In genomic region chr4:141458236-141458635, GRCm38 (mm10) we compare ENCODE assay signal across 9 mouse cellular contexts. TPM values are rescaled to one million over a fixed set of nuclear protein-coding genes. Genes with fewer than 3 reads are reported as not detected.
DNase-seq lines count a peak whose midpoint lies in the region; ATAC-seq lines count a peak whose summit lies in the region.
"Had no signal": no experiment of that assay in that cellular context is flagged by ENCODE, and none has a peak within 500 bp of the region (broad histone marks: within the 10 kb centered on the region; RNA-seq: fewer than 3 reads in every experiment).

No protein-coding gene starts in this region.

- WGBS in liver, embryonic 16.5 days (ENCODE audit: insufficient replicate concordance) = 51% methylated on average over 7 of the region's 7 CpGs
- WGBS in forebrain, embryonic 14.5 days = 11% methylated on average over 7 of the region's 7 CpGs
- WGBS in intestine, embryonic 15.5 days = 19% methylated on average over 7 of the region's 7 CpGs

- H3K4me3 ChIP-seq in liver, embryonic 16.5 days (ENCODE audit: low read depth, low read length) = no peak overlapping the region
- H3K4me3 ChIP-seq in forebrain, embryonic 14.5 days (ENCODE audit: low read depth, low read length) = no peak overlapping the region
- H3K4me3 ChIP-seq in intestine, embryonic 15.5 days (replicated peaks) = no peak overlapping the region
- H3K4me3 ChIP-seq: erythroblast, embryonic 14.5 days had no signal

- no peaks in the 10 kb centered on the region; the same call in 1 of the 2 replicates for H3K4me1 ChIP-seq in liver, embryonic 16.5 days (ENCODE audit: control insufficient read depth, low read depth, low read length)
- H3K4me1 ChIP-seq in forebrain, embryonic 14.5 days (ENCODE audit: control insufficient read depth, insufficient read depth, low read length) = peaks cover 5% of the 10 kb centered on the region
- peaks cover 20% of the 10 kb centered on the region for H3K4me1 ChIP-seq in intestine, embryonic 15.5 days (replicated peaks)

- no peak overlapping the region for H3K27ac ChIP-seq in liver, embryonic 16.5 days (ENCODE audit: low read length)
- H3K27ac ChIP-seq in forebrain, embryonic 14.5 days (ENCODE audit: low read depth, low read length) = peak overlapping the region; percentile 39; the same call in 1 of the 2 replicates
- no peak overlapping the region for H3K27ac ChIP-seq in intestine, embryonic 15.5 days

- DNase-seq in liver = no peak
- no peak for DNase-seq in forebrain, embryonic 14.5 days (ENCODE audit: low spot score)
- DNase-seq in skeletal muscle tissue, adult 2 months (ENCODE audit: low read depth, low spot score) = peak; percentile 89
- no peak for DNase-seq in right cerebral cortex, adult 18-20 months
- no peak for DNase-seq in thymus, postnatal 36 days

- 0 out of 2 replicates have a peak, but pooled peaks have one; percentile 21 for ATAC-seq in liver, embryonic 16.5 days (ENCODE audit: low read depth)
- ATAC-seq in forebrain, embryonic 14.5 days = no peak
- ATAC-seq in intestine, embryonic 15.5 days = peak; percentile 36
- no peak for ATAC-seq in frontal cortex, adult (ENCODE audit: low TSS enrichment)

- H3K36me3 ChIP-seq in liver, embryonic 16.5 days (ENCODE audit: control insufficient read depth, insufficient read depth) = no peaks in the 10 kb centered on the region
- H3K36me3 ChIP-seq in forebrain, embryonic 14.5 days (ENCODE audit: control insufficient read depth, insufficient read depth, low read length) = peaks cover 42% of the 10 kb centered on the region
- 0 out of 2 replicates have a peak, but pooled peaks cover 5% of the 10 kb centered on the region for H3K36me3 ChIP-seq in intestine, embryonic 15.5 days

- H3K9me3 ChIP-seq in liver, embryonic 16.5 days (replicated peaks; ENCODE audit: control insufficient read depth, low read length) = no peaks in the 10 kb centered on the region
- no peaks in the 10 kb centered on the region for H3K9me3 ChIP-seq in forebrain, embryonic 14.5 days (replicated peaks; ENCODE audit: control insufficient read depth, low read length)
- no peaks in the 10 kb centered on the region for H3K9me3 ChIP-seq in intestine, embryonic 15.5 days

- no peak overlapping the region for H3K4me2 ChIP-seq in liver, embryonic 16.5 days (ENCODE audit: low read depth, low read length)
- H3K4me2 ChIP-seq in forebrain, embryonic 14.5 days (ENCODE audit: low read length) = no peak overlapping the region
- no peak overlapping the region for H3K4me2 ChIP-seq in intestine, embryonic 15.5 days (replicated peaks)

- H3K9ac ChIP-seq in liver, embryonic 16.5 days (ENCODE audit: low read depth, low read length) = no peak overlapping the region
- peak overlapping the region; percentile 32; the same call in 1 of the 2 replicates for H3K9ac ChIP-seq in forebrain, embryonic 14.5 days (ENCODE audit: low read length)
- H3K9ac ChIP-seq in intestine, embryonic 15.5 days = no peak overlapping the region

- H3K27me3 ChIP-seq in liver, embryonic 16.5 days (ENCODE audit: control insufficient read depth, insufficient read depth, low read depth, low read length) = no peaks in the 10 kb centered on the region
- no peaks in the 10 kb centered on the region for H3K27me3 ChIP-seq in forebrain, embryonic 14.5 days (replicated peaks; ENCODE audit: control insufficient read depth, insufficient read depth, low read length)
- no peaks in the 10 kb centered on the region for H3K27me3 ChIP-seq in intestine, embryonic 15.5 days (replicated peaks)

RNA-seq across cellular contexts. Expression of gene Zbtb17, which starts 13.8 kb away (rescaled TPM):
- 6.6 and 7.9 TPM in 2 replicates for polyA plus RNA-seq in liver, embryonic 16.5 days (2015; fragmentation: Nextera tagmentation; extraction: Ambion mirVana)
- polyA plus RNA-seq in forebrain, embryonic 14.5 days (2014; fragmentation: Nextera tagmentation; extraction: Ambion mirVana) = 41.3 and 46.5 TPM in 2 replicates
- 25.6 and 27.2 TPM in 2 replicates for polyA plus RNA-seq in intestine, embryonic 15.5 days (2015; fragmentation: Nextera tagmentation; extraction: Ambion mirVana)

RNA-seq across cellular contexts. Expression of gene Srarp, which starts 22.3 kb away (rescaled TPM):
- polyA plus RNA-seq in liver, embryonic 16.5 days (2015; fragmentation: Nextera tagmentation; extraction: Ambion mirVana) = not detected in 2 replicates
- polyA plus RNA-seq in forebrain, embryonic 14.5 days (2014; fragmentation: Nextera tagmentation; extraction: Ambion mirVana) = 0.33 TPM in 1 of 2 replicates, not detected in the other
- polyA plus RNA-seq in intestine, embryonic 15.5 days (2015; fragmentation: Nextera tagmentation; extraction: Ambion mirVana) = not detected in 2 replicates
- polyA plus RNA-seq: erythroblast, embryonic 14.5 days had no signal

RNA-seq across cellular contexts. Expression of gene Hspb7, which starts 37.7 kb away (rescaled TPM):
- polyA plus RNA-seq in liver, embryonic 16.5 days (2015; fragmentation: Nextera tagmentation; extraction: Ambion mirVana) = 0.22 and 0.97 TPM in 2 replicates
- not detected in 2 replicates for polyA plus RNA-seq in forebrain, embryonic 14.5 days (2014; fragmentation: Nextera tagmentation; extraction: Ambion mirVana)
- polyA plus RNA-seq in intestine, embryonic 15.5 days (2015; fragmentation: Nextera tagmentation; extraction: Ambion mirVana) = 3.0 and 3.1 TPM in 2 replicates
- polyA plus RNA-seq: erythroblast, embryonic 14.5 days had no signal

RNA-seq across cellular contexts. Expression of gene Clcnkb, which starts 42.4 kb away (rescaled TPM):
- polyA plus RNA-seq in liver, embryonic 16.5 days (2015; fragmentation: Nextera tagmentation; extraction: Ambion mirVana) = not detected in 2 replicates
- not detected in 2 replicates for polyA plus RNA-seq in forebrain, embryonic 14.5 days (2014; fragmentation: Nextera tagmentation; extraction: Ambion mirVana)
- not detected in 2 replicates for polyA plus RNA-seq in intestine, embryonic 15.5 days (2015; fragmentation: Nextera tagmentation; extraction: Ambion mirVana)
- polyA plus RNA-seq: erythroblast, embryonic 14.5 days had no signal

RNA-seq across cellular contexts. Expression of gene Clcnka, which starts 59.7 kb away (rescaled TPM):
- 0.05 TPM in 1 of 2 replicates, not detected in the other for polyA plus RNA-seq in liver, embryonic 16.5 days (2015; fragmentation: Nextera tagmentation; extraction: Ambion mirVana)
- polyA plus RNA-seq in forebrain, embryonic 14.5 days (2014; fragmentation: Nextera tagmentation; extraction: Ambion mirVana) = not detected in 2 replicates
- polyA plus RNA-seq in intestine, embryonic 15.5 days (2015; fragmentation: Nextera tagmentation; extraction: Ambion mirVana) = 0.06 and 0.08 TPM in 2 replicates
- polyA plus RNA-seq: erythroblast, embryonic 14.5 days had no signal

Comparison
In these comparisons a context has a peak if more than half of its experiments do, and no peak if none do; other contexts are left out.
1. ATAC-seq: peak in liver, embryonic 16.5 days (single experiment) and intestine, embryonic 15.5 days (single experiment); none in forebrain, embryonic 14.5 days (single experiment) and frontal cortex, adult (single experiment).